11 mouse cellular contexts compared by ENCODE assay signal in the genomic region with DNA sequence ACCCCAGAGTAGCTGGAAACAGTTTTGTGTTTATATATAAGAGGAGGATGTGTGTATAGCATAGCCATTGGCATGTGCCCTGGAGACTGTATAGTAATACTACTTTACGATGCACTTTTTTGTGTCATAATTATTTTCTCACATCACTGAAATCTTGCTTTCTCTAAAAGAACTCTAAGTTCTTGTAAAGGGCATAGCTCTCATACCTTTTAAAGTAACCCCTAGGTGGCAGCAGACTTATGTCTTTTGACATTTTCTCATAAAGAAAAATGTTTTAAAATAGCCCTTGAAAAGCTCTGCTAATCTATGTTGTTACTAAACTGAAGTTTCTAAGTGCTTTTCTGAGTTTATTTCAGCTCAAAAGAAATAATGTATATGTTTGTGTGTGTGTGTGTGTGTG. TPM values are rescaled to one million over a fixed set of nuclear protein-coding genes. Genes with fewer than 3 reads are reported as not detected.
DNase-seq lines count a peak whose midpoint lies in the region; ATAC-seq and TF ChIP-seq lines count a peak whose summit lies in the region.
"Had no signal": no experiment of that assay in that cellular context is flagged by ENCODE, and none has a peak within 500 bp of the region (broad histone marks: within the 10 kb centered on the region; RNA-seq: fewer than 3 reads in every experiment).

No protein-coding gene starts in this region.

- H3K9ac ChIP-seq in midbrain, embryonic 14.5 days (replicated peaks; ENCODE audit: low read length), result no peak overlapping the region
- H3K9ac ChIP-seq: hindbrain, embryonic 12.5 days; neural tube, embryonic 12.5 days had no signal

- WGBS in midbrain, embryonic 14.5 days, result 86% methylated on average over 1 of the region's 1 CpGs
- WGBS in midbrain, embryonic 10.5 days, result 90% methylated on average over 1 of the region's 1 CpGs

- H3K4me1 ChIP-seq in midbrain, embryonic 14.5 days (ENCODE audit: control insufficient read depth, insufficient read depth, low read length), result no peaks in the 10 kb centered on the region
- no peaks in the 10 kb centered on the region for H3K4me1 ChIP-seq in midbrain, embryonic 10.5 days
- H3K4me1 ChIP-seq: hindbrain, embryonic 12.5 days; neural tube, embryonic 12.5 days had no signal

- H3K27me3 ChIP-seq in midbrain, embryonic 14.5 days (ENCODE audit: control insufficient read depth, insufficient read depth, low read length), result peaks cover 2% of the 10 kb centered on the region; the same call in 1 of the 2 replicates
- H3K27me3 ChIP-seq in midbrain, embryonic 10.5 days (ENCODE audit: low read depth, poor library complexity, severe bottlenecking), result peaks cover 47% of the 10 kb centered on the region

- no peak overlapping the region for H3K27ac ChIP-seq in gastrocnemius, adult 2 months
- H3K27ac ChIP-seq in midbrain, embryonic 14.5 days (replicated peaks; ENCODE audit: low read depth, low read length), result no peak overlapping the region
- no peak overlapping the region for H3K27ac ChIP-seq in midbrain, embryonic 10.5 days (replicated peaks)
- H3K27ac ChIP-seq: hindbrain, embryonic 12.5 days; neural tube, embryonic 12.5 days had no signal

- no peak overlapping the region for H3K4me3 ChIP-seq in gastrocnemius, adult 2 months
- no peak overlapping the region for H3K4me3 ChIP-seq in midbrain, embryonic 14.5 days (replicated peaks; ENCODE audit: low read depth, low read length)
- H3K4me3 ChIP-seq in midbrain, embryonic 10.5 days, result no peak overlapping the region
- H3K4me3 ChIP-seq: hindbrain, embryonic 12.5 days; neural tube, embryonic 12.5 days had no signal

- ATAC-seq in midbrain, embryonic 14.5 days (ENCODE audit: low FRiP score, low TSS enrichment), result no peak; the same call in 1 of the 2 replicates
- ATAC-seq: activated CD4-positive, CD25-positive, alpha-beta regulatory T cell, adult 4 months had no signal

- no peaks in the 10 kb centered on the region for H3K9me3 ChIP-seq in midbrain, embryonic 14.5 days (ENCODE audit: control insufficient read depth, low read length)
- no peaks in the 10 kb centered on the region for H3K9me3 ChIP-seq in midbrain, embryonic 10.5 days (replicated peaks)
- H3K9me3 ChIP-seq: hindbrain, embryonic 12.5 days; neural tube, embryonic 12.5 days had no signal

- no peak overlapping the region for H3K4me2 ChIP-seq in midbrain, embryonic 14.5 days (ENCODE audit: low read length)
- H3K4me2 ChIP-seq: hindbrain, embryonic 12.5 days; neural tube, embryonic 12.5 days had no signal

- TF ChIP-seq CTCF in gastrocnemius, adult 2 months (IDR thresholded peaks at IDR 0.05), result peak; percentile 64

- intact Hi-C loops in gastrocnemius, adult 2 months (cut with DNase I), result no loop called here
- intact Hi-C loops in gastrocnemius, postnatal 36 days (cut with DNase I), result no loop called here

- peaks cover 78% of the 10 kb centered on the region for H3K36me3 ChIP-seq in midbrain, embryonic 14.5 days (ENCODE audit: control insufficient read depth, insufficient read depth, low read length)
- peaks cover 88% of the 10 kb centered on the region for H3K36me3 ChIP-seq in midbrain, embryonic 10.5 days

- DNase-seq in gastrocnemius, adult 2 months, result no peak
- DNase-seq in gastrocnemius, postnatal 36 days, result no peak
- peak; percentile 93 for DNase-seq in midbrain, embryonic 14.5 days
- DNase-seq in midbrain, embryonic 10.5 days (ENCODE audit: low spot score), result no peak
- peak; percentile 35 for DNase-seq in embryo, embryonic 9.5 days (ENCODE audit: extremely low spot score)
- DNase-seq in yolk sac, embryonic 10.5 days (ENCODE audit: low spot score), result peak; percentile 15
- DNase-seq in c-Kit-positive CD71-positive TER-119-positive erythroid progenitor cells, embryonic 14.5 days (ENCODE audit: low spot score), result no peak
- DNase-seq in spleen, postnatal 10 days (ENCODE audit: low spot score in 2 of 2), result no peak

RNA-seq across cellular contexts. Expression of a gene that starts 49.9 kb away (rescaled TPM):
- 100 to 1,000 TPM in 1 of 2 experiments, 10 to 100 TPM in 1; 77.8 to 104 TPM for total RNA-seq in gastrocnemius, adult 2 months (2021)
- 10 to 100 TPM; 79.6 to 87.3 TPM for total RNA-seq in gastrocnemius, postnatal 36 days (2021)
- 45.6 and 69.2 TPM in 2 replicates for polyA plus RNA-seq in midbrain, embryonic 14.5 days (2014; fragmentation: Nextera tagmentation; extraction: Ambion mirVana)
- polyA plus RNA-seq in midbrain, embryonic 10.5 days (2016; fragmentation: Nextera tagmentation; extraction: Ambion mirVana), result 36.4 and 42.1 TPM in 2 replicates

Comparison
In these comparisons a context has a peak if more than half of its experiments do, and no peak if none do; other contexts are left out.
1. DNase-seq: peak in midbrain, embryonic 14.5 days (single experiment), embryo, embryonic 9.5 days (single experiment) and yolk sac, embryonic 10.5 days (single experiment); none in gastrocnemius, adult 2 months (single experiment), gastrocnemius, postnatal 36 days (0 of 2), midbrain, embryonic 10.5 days (single experiment), c-Kit-positive CD71-positive TER-119-positive erythroid progenitor cells, embryonic 14.5 days (single experiment) and spleen, postnatal 10 days (0 of 2).